Mouse (Mus musculus): ENCODE measurements at regions not wholly inside any gene's neighbourhood (a gene's known extent, or its start where the extent isn't known, plus 50 kb on each side); places are given as distances from the start of the nearest gene placed in this dataset.

GRCm38 (mm10) chr5:4496907-4497200, 261.0 kb downstream of the Fzd1 start:
- no peak for DNase-seq

GRCm38 (mm10) chr5:4496132-4496906, 261.5 kb downstream of the Fzd1 start:
- DNase-seq: peak; percentile 97

- peak; percentile 62 for DNase-seq
Observed at GRCm38 (mm10) chr5:4495482-4495881, 262.4 kb downstream of the Fzd1 start.

GRCm38 (mm10) chr5:4486391-4487132, 271.3 kb downstream of the Fzd1 start:
- peak; percentile 51 for DNase-seq

- peak; percentile 99 for DNase-seq
Observed at GRCm38 (mm10) chr5:4485542-4486390, 272.1 kb downstream of the Fzd1 start.

- DNase-seq: no peak
Observed at GRCm38 (mm10) chr5:4484780-4485179, 273.1 kb downstream of the Fzd1 start.

- DNase-seq: peak; percentile 72
Observed at GRCm38 (mm10) chr5:4484151-4484550, 273.7 kb downstream of the Fzd1 start.

GRCm38 (mm10) chr5:4474255-4474654, 282.1 kb downstream of the Mterf1b start:
- no peak for DNase-seq
